Mouse (Mus musculus) urinary bladder, postnatal 14 days (tissue): Measurements from ENCODE around the gene Ccng2.
A peak's percentile ranks its signal among the peaks of the same experiment; 100 is the strongest.

ENCODE experiments used
- DNase-seq: peaks from one replicate; pipeline ENCODE4 v3.0.0; 2021; ENCODE audit warnings: low spot score

Ccng2 gene

DNA sequence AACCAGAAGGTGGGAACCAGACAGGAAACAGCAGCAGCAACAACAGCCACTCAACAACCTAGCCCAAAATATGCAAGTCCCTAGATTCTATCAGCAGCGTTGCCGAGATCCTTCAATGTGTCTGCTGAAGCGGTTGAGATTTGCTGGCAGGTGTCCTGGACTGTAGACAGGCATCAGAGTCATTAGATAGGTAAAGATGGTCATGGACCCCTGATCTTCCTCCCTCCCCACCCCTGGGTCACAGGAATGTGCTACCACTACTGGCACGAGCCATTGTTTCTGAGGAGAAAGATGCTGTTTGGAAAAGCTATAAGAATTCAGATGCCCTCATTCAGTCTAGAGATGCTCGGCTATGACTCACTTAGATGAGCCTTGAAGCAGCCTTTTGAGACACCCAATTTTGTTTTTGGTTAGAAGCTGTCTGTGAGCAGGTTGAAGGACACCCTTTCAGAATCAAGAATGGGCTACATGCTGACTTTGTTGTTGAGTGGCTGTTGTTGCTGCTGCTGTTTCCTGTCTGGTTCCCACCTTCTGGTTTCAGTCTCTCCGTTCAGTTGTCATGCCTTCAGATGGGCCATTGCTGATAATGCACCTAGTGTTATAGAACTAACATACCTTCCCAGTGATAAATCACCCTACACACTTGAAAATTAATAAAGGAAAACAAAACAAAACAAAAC, 3.5 kb upstream of the Ccng2 start:
- no peak for DNase-seq

DNA sequence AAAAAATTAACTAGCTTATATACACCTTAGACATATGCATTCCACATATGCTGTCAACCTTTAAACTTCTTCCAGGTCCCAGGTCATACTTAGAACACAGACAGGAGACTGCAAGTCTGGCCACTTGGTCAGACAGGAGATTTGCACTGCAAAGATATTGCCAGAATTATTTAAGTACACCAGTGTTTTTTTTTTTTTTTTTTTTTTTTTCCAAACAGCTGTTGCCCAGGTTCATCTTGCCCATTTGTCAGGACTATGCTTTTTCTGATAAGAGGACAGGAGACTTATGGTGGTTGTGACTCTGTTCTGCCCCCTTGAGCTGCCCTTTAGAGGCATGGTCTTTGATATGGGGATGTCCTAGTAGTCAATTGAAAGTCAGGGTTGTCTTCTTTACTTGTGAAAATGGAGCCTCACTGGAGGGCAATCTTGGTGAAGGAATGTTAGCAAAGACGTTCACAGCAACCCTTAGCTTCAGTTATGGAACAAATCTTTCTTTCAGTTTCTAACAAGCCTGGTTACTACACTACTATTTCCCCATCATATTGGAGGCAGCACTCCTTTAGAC, 2.8 kb upstream of the Ccng2 start:
- no peak for DNase-seq

DNA sequence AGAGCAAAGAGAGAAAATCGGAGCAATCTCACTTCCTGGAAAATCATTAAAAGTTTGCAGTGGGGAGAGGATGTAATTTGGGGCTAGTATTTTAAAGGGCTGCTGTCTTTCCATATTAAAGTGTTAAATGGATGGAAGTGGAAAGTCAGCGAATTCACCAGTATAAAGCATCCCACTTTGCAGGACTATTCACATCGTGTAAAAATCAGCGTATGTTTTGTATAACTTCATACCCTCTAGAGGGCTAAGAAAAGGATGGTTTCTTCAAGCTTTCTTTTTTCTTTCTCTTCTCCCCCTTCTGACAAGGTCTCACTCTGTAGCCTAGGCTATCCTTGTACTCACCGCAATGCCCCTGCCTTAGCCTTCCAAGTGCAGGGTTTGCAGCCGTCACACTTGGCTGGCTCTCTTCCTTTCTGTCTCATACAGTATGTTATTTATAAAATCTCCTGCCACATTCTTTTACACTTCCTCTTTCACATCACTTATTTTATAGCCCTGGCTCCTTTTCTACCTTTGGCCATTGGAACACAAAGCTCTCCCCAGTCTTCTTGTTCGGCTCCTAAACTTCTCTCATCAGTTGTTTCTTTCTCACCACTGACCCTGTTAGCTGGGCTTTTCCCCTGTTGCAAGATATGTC, 1.8 kb upstream of the Ccng2 start:
- no peak for DNase-seq

DNA sequence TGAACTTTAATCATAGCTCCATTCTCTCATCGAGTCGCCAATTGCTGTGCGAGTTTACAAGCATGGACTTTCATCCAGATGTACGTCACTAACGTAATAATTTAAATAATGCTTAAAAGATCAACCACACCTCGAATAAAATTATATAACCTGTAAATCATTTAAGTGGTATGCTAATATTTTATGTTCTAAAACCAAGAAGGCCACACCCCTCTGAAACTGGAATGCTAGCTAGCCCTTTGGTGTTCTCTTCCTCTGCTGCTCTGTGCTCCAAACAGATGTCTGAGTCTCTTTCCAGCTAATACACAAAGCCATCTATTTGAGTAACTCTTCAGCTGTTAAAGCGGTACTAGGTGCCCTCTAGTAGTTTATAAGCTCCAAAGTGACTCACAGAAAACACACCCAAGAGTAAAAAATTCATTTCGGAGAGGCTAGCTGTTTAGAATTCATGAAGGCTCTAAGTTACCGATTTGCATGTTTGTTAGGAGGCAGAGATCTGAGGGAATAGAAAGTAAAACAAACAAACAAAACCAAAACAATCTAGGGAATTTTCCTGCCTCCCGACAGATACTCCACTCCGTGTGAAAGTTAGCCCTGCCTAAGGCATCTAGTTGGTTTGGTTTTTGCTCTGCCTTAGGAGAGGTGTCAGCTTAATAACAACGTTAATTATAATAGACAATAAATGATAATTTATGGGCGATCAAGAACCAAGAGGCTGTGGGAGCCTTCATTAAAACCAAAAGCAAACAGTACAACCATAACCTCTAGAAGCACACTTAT, 1.1 kb upstream of the Ccng2 start:
- no peak for DNase-seq

DNA sequence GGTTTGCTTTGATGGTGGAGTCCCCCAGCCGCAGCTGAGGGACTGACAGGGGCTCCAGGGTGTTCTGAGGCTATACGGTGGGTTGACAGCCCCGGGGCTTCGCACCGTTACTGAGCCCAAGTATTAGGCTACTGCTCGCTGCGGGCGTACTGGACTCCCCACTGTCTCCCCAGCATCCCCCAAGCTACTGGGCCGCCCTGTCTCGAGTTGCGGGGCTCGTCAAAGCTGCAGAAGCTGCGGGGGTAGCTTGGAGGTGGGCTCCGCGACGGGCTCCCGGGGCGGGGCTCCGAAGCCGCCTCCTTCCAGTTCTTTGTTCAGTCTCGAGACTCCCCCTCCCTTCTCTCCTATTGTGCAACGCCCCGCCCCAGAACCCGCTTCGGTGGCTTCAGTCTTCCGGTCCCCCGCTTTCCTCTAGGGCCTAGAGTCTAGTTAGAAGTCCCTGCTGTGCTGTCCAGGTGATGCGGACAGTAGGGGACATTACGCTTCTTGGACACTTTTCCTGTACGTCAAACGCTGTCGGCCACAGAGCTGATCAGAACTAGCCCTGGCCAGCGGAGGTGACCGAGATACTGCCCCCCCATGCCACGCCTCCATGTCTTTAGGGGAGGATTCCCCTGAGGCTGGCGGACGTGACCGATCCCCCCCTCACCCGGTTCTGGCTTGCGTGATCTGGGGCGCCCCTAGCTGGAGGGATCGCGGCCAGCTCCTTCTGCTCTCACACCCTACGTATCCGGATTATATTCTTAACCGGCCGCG, 972 bp downstream of the Ccng2 start:
- peak; percentile 84 for DNase-seq

DNA sequence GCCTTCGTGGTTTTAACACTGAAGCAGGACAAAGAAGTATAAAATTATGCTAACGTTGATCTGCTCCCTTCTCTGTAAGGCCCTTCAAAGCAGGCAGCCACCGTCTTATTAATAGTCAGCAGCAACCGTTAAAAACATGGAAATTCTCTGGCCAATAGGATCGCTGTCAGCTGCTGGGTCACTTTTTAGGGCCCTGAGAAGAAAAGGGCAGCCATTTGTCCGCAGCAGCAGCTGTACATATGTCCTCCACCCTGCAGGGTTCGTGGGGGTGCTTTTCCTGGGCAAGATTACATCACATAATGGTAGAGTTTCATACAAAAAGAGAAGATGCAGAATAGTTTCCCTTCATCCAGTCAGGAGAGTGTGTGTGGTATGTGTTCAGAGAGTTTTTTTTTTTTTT, 3.0 kb downstream of the Ccng2 start:
- no peak for DNase-seq

DNA sequence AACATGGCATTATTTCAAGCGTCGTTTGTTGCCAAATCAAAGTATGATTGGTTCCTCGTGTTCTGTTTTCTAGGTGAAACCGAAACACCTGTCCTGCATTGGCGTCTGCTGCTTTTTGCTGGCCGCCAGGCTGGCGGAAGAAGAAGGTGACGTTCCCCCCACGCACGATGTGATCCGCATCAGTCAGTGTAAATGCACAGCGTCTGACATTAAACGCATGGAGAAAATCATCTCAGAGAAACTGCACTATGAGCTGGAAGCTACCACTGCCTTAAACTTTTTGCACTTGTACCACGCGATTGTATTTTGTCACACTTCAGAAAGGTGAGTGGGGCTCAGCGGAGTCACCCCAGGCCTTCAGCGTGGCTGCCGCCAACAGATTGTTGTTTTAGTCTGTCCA, 3.7 kb downstream of the Ccng2 start:
- no peak for DNase-seq

DNA sequence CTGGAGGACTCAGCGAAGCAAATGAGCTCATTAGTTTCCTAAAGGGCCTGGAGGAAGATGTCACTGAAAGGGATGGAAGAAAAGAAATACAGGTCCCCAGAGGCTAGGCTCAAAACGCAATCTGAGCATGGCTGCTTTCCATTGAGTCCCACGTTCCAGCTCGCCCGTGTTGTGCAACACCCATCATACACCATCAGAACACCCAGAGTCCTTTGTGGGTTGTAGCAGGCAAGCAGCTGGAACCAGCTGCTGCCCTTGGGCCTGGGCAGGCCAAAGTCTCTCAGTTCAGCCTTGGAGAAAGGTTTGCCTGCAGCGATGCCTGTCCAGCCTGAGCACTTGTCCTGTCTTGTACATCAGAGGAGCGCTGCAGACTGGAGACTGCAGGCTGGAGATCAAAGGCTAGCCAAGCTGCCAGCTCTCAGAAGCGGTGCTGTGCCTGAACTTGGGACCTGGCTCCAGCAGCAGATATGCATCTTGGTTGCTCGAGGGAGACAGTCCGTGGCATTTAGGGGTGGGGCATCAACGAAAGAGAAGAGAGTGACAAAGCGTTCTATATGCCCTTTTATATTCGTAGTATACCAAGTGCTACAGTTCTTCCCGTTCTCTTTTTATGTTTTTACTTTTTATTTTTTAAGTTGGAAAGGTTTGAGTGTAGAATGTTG, 15.5 kb downstream of the Ccng2 start:
- peak; percentile 65 for DNase-seq

DNA sequence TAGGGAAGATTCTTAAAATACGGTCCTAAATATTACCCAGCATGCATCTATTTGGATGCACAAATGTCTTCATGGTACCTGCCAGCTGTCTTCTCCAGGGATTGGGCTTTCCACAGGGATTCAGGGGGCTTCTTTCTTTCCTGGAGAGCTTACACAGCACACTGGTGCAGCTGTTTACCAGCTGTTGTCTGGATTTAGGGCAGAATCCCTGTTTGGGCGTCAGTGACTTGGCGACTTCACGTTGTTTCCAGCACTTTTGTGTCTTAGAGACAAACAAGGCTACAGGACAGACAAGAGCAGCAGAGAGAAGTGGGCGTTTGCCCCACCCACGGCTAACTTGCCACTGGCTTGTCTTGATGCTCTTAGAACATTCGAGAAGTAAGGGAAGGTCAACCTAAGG, 16.1 kb downstream of the Ccng2 start:
- peak; percentile 30 for DNase-seq

DNA sequence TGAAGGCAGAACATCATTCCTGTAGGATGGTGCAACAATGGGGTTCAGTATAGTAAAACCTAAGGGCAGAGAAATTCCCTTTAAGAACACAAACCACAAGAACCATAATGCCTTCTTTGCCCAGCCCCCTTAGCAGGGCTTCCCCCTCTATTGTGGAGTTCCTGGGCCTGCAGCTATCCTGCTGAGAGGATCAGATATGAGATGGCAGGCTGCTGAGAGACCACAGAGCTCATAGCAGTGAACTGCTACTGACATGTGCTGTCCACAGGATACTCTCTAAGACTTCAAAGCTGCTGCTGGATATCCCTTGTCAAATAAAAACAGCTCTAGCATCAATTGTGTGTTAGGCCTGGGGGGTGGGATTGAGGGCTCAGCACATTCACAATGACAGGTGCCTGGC, 21.5 kb downstream of the Ccng2 start:
- no peak for DNase-seq

DNA sequence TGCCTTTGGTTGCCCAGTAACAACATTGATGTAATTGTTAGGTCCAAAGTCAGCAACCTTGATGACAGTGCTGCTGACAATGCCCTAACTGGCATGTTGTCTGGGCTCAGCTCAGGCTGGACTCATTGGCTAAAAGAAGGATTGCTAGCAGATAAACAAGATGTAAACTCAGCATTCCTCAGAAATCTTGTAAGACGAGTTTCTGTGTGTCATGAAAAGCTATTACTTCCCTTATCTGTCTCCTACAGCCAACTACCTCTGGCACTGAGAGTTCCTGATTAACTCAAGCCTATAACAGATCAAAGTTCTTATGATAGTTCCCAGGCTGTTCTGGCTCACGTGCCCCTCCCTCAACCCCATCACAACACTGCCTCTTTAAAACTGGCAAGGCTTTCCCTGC, 23.2 kb downstream of the Ccng2 start:
- DNase-seq = no peak

DNA sequence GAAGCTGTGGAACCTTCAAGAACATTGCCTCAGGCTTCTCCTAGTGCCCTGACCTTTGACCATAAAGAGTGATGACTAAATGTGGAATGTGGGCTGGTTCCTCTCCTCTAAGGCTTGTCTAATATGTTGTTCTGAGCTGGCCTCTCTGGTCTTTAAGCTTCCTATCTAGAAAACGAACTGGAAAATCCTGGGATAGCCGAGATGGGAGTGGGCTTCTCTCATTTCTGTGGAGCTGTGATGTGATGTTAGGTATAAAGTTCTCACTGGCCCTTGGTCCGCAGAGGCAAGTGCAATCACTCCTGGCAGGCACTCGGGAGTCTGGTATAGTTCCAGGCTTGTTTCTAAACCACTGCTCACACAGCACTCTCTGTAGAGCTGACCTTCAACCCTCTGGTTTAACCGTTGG, 29.3 kb downstream of the Ccng2 start:
- no peak for DNase-seq

DNA sequence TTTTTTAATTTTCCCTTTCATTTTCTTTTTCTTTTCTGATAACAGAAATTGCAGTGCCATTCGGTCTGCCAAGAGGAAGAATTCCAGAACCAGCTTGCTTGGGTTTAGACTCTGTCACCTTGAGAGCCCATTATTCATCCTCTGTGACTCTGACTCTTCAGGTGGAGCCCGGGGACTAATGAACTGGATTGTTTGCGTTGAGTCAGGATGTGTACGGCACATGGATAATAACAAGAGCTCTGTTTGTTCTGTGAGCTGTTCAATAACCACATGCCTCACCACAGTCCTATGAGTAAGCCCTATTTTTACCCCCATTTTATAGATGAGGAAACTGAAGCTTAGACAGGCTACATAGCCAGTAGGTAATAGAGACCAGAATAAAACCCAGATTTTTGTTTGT, 29.7 kb downstream of the Ccng2 start:
- DNase-seq = no peak

DNA sequence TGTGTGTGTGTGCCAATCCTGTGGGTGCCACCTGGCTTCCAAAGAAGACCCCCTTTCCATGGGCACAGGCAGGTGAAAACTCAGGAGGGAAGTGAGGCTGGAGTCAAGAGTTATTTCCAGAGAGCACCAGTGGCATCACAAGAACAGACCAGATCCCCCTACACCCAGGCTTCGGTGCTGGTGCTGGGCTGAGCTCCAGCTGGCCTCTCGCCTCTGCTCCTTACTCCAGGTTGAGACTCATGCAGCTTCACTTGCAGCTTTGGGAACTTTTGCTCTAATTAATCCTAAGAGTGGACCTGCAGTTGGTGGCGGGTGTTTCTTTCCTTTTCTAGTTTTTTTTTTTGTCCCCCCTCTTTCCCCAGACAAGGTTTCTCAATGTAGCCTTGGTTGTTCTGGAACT, 30.3 kb downstream of the Ccng2 start:
- no peak for DNase-seq

DNA sequence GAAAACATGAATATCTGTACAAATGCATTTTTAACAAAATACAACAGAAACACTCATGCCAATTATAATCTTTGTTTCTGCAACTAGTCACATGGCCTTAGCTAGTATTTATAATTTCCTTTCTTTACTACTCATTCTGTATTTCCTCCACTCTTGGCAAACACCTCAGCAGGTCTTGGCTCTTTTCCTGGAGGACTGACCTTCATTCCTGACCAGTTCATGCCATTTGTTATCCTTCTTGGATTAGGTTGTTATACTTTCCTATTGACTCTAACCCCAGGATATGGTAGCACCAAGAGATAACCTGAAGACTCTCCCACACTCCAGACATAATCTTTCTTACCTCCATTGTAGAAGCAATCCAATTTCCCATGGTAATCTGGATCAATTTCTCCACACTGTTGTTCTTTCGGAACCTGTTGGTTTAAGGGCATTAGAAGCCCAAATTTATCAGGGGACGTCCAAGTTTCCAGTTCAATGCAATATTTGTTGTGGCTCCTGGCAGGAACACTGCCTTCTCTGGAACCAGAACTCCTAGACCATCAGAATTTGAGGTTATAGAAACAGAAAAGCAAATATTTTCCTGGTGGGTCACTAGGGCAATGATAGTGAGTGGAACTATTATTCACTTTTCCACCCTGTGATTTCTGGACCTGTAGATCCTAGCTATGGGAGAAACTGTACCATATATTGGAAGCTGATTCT, 38.2 kb downstream of the Ccng2 start:
- no peak for DNase-seq

DNA sequence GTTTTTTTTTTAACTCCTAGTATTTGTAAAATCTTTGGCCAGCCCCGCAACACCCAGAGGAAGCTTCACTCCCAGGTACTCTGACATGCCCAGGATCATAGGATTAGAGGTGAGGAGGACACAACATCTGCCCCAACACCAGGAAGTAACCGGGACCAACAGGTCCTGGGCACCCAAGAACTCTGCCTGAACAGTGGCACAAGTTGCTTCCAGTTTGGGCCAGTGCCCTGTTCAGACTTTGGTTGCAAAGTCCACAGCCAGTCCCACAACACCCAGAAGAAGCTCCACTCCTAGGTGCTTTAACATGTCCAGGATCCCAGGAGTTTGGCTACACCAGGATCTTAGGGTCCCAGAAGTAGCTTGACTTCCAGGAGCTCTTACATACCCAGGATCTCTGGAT, 41.9 kb downstream of the Ccng2 start:
- DNase-seq = no peak

DNA sequence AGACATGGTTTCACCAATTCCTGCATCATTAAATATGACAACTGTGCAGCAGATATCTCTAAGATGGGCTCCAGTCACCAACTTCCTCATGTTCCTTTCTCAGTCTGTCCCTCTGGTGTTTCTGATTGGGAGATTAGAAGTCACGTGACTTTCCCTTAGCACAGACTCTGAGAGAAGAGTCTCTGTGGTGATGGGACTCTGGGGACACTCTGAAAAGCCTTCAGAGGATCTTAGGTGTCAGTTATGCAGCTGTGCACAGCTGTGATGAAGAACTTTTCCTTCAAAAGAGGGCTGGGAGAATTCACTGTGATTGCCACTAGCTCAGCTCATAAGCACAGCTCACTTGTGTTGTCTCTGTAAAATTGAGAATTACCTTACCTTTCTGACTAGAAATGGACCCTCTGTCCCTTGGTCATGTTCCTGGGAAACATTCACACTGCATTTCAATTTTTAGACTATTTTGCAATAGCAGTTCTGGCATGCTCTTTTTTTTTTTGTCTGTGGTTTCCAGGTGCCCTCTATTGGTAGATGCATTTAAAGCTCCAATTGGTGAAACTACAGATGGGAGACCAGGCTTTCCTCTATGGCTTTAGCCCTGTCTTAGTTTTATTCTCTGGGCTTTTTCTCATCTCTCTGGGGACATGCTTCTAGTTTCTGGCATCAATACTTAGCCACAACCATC, 56.4 kb downstream of the Ccng2 start:
- no peak for DNase-seq
